ENCODE assay signal across 12 mouse cellular contexts in genomic region chr6:142920901-142921300, GRCm38 (mm10). TPM values are rescaled to one million over a fixed set of nuclear protein-coding genes. Genes with fewer than 3 reads are reported as not detected.
DNase-seq lines count a peak whose midpoint lies in the region; ATAC-seq and TF ChIP-seq lines count a peak whose summit lies in the region.
"Had no signal": no experiment of that assay in that cellular context is flagged by ENCODE, and none has a peak within 500 bp of the region (broad histone marks: within the 10 kb centered on the region; RNA-seq: fewer than 3 reads in every experiment).

No protein-coding gene starts in this region.

- DNase-seq in heart, adult 2 months: peak; percentile 48 to 62
- peak; percentile 68 for DNase-seq in brain, adult 2 months (ENCODE audit: low read depth, low spot score)
- DNase-seq in cerebellum, adult 8-10 months: peak; percentile 45
- DNase-seq in frontal cortex, postnatal 14 days (ENCODE audit: low spot score in 2 of 2): no peak
- no peak for DNase-seq in layer of hippocampus, adult 2 months (ENCODE audit: low spot score in 2 of 2)
- DNase-seq: gastrocnemius, postnatal 25 days had no signal

- no peaks in the 10 kb centered on the region for H3K9me3 ChIP-seq in heart, embryonic 11.5 days (replicated peaks; ENCODE audit: control insufficient read depth, low read length)
- H3K9me3 ChIP-seq in heart, embryonic 16.5 days (replicated peaks; ENCODE audit: control insufficient read depth, low read length): no peaks in the 10 kb centered on the region
- H3K9me3 ChIP-seq: hindbrain, embryonic 13.5 days; liver, embryonic 12.5 days; midbrain, embryonic 12.5 days had no signal

- H3K9ac ChIP-seq in heart, adult 2 months (ENCODE audit: low read depth, low read length): no peak overlapping the region
- no peak overlapping the region for H3K9ac ChIP-seq in heart, embryonic 11.5 days (ENCODE audit: low read depth, low read length)
- H3K9ac ChIP-seq in heart, embryonic 16.5 days (ENCODE audit: low read length): no peak overlapping the region
- H3K9ac ChIP-seq: hindbrain, embryonic 13.5 days; liver, embryonic 12.5 days; midbrain, embryonic 12.5 days had no signal

- no peak overlapping the region for H3K4me2 ChIP-seq in heart, embryonic 11.5 days
- H3K4me2 ChIP-seq in heart, embryonic 16.5 days (ENCODE audit: low read depth, low read length): no peak overlapping the region
- H3K4me2 ChIP-seq: hindbrain, embryonic 13.5 days; liver, embryonic 12.5 days; midbrain, embryonic 12.5 days had no signal

- no peak overlapping the region for H3K27ac ChIP-seq in heart, adult 2 months
- no peak overlapping the region for H3K27ac ChIP-seq in heart, embryonic 11.5 days (ENCODE audit: low read depth, low read length)
- H3K27ac ChIP-seq in heart, embryonic 16.5 days (ENCODE audit: low read length): peak overlapping the region; percentile 9; the same call in 1 of the 2 replicates
- H3K27ac ChIP-seq in layer of hippocampus, adult 2 months: no peak overlapping the region
- H3K27ac ChIP-seq: hindbrain, embryonic 13.5 days; kidney, postnatal 0 days; liver, embryonic 12.5 days; midbrain, embryonic 12.5 days had no signal

- no peak for TF ChIP-seq CTCF in heart, adult 2 months (IDR thresholded peaks at IDR 0.05)
- no peak for TF ChIP-seq CTCF in layer of hippocampus, adult 2 months (conservative IDR thresholded peaks at IDR 0.05)

- H3K36me3 ChIP-seq in heart, adult 2 months (ENCODE audit: control insufficient read depth, insufficient read depth, low read length): no peaks in the 10 kb centered on the region
- H3K36me3 ChIP-seq in heart, embryonic 11.5 days (ENCODE audit: control insufficient read depth, insufficient read depth, low read length): no peaks in the 10 kb centered on the region
- H3K36me3 ChIP-seq in heart, embryonic 16.5 days (ENCODE audit: control insufficient read depth, insufficient read depth): no peaks in the 10 kb centered on the region
- H3K36me3 ChIP-seq: hindbrain, embryonic 13.5 days; liver, embryonic 12.5 days; midbrain, embryonic 12.5 days had no signal

- H3K4me3 ChIP-seq in heart, adult 2 months: no peak overlapping the region
- no peak overlapping the region for H3K4me3 ChIP-seq in heart, embryonic 11.5 days (ENCODE audit: low read depth, low read length)
- H3K4me3 ChIP-seq in heart, embryonic 16.5 days (ENCODE audit: low read length): no peak overlapping the region
- no peak overlapping the region for H3K4me3 ChIP-seq in layer of hippocampus, adult 2 months
- H3K4me3 ChIP-seq: hindbrain, embryonic 13.5 days; liver, embryonic 12.5 days; midbrain, embryonic 12.5 days had no signal

- TF ChIP-seq EP300 in heart, adult 2 months (IDR thresholded peaks at IDR 0.05; ENCODE audit: insufficient read depth, low read depth, low read length): no peak

- no peak for TF ChIP-seq POLR2A in heart, adult 2 months (IDR thresholded peaks at IDR 0.05; ENCODE audit: insufficient read depth, low read depth, low read length)

- H3K27me3 ChIP-seq in heart, adult 2 months (ENCODE audit: control insufficient read depth, insufficient read depth, low read length): no peaks in the 10 kb centered on the region
- no peaks in the 10 kb centered on the region for H3K27me3 ChIP-seq in heart, embryonic 11.5 days (ENCODE audit: control insufficient read depth, insufficient read depth, low read length)
- no peaks in the 10 kb centered on the region for H3K27me3 ChIP-seq in heart, embryonic 16.5 days (ENCODE audit: control insufficient read depth, insufficient read depth, low read length)
- H3K27me3 ChIP-seq: hindbrain, embryonic 13.5 days; liver, embryonic 12.5 days; midbrain, embryonic 12.5 days had no signal

- no peaks in the 10 kb centered on the region for H3K79me2 ChIP-seq in heart, adult 2 months (replicated peaks; ENCODE audit: control insufficient read depth, insufficient read depth, low read length)

- intact Hi-C loops in heart, adult 2 months (cut with DNase I): no loop called here

- ATAC-seq in heart, embryonic 11.5 days (replicated peaks; ENCODE audit: insufficient number of reproducible peaks, low FRiP score, low TSS enrichment): no peak
- no peak for ATAC-seq in heart, embryonic 16.5 days (replicated peaks; ENCODE audit: extremely low read depth, insufficient read depth, low FRiP score)
- ATAC-seq: liver, embryonic 12.5 days had no signal

- H3K4me1 ChIP-seq in heart, adult 2 months (ENCODE audit: control insufficient read depth, insufficient read depth, low read length): no peaks in the 10 kb centered on the region
- H3K4me1 ChIP-seq in heart, embryonic 11.5 days (ENCODE audit: control insufficient read depth, insufficient read depth, low read length): peaks cover 4% of the 10 kb centered on the region; the same call in 1 of the 2 replicates
- H3K4me1 ChIP-seq in heart, embryonic 16.5 days (ENCODE audit: control insufficient read depth, insufficient read depth, low read length): peaks cover 2% of the 10 kb centered on the region; the same call in 1 of the 2 replicates
- H3K4me1 ChIP-seq: liver, embryonic 12.5 days had no signal

- WGBS in heart, adult 2 months: 38% methylated on average over 5 of the region's 5 CpGs
- 52% methylated on average over 5 of the region's 5 CpGs for WGBS in heart, embryonic 11.5 days (ENCODE audit: insufficient replicate concordance)
- 28% methylated on average over 5 of the region's 5 CpGs for WGBS in heart, embryonic 16.5 days

RNA-seq across cellular contexts. Expression of gene St8sia1, which starts 43.4 kb away (rescaled TPM):
- under 1 TPM; 0.10 to 0.11 TPM for total RNA-seq in heart, adult 2 months (2021)
- 0.10 and 0.15 TPM in 2 replicates for polyA plus RNA-seq in heart, adult 2 months (2012; rRNA removed)
- 3.6 and 5.2 TPM in 2 replicates for polyA plus RNA-seq in heart, embryonic 11.5 days (2014; fragmentation: Nextera tagmentation; extraction: Ambion mirVana)
- polyA plus RNA-seq in heart, embryonic 16.5 days (2015; fragmentation: Nextera tagmentation; extraction: Ambion mirVana): 0.99 and 2.0 TPM in 2 replicates
- total RNA-seq in layer of hippocampus, adult 2 months (2021): 10 to 100 TPM; 34.4 to 39.1 TPM

Comparison
In these comparisons a context has a peak if more than half of its experiments do, and no peak if none do; other contexts are left out.
1. DNase-seq: peak in heart, adult 2 months (2 of 2), brain, adult 2 months (single experiment) and cerebellum, adult 8-10 months (single experiment); none in frontal cortex, postnatal 14 days (0 of 2) and layer of hippocampus, adult 2 months (0 of 2).